Mouse (Mus musculus): ENCODE data around the gene Lcp1.

The Lcp1 gene

GRCm38 (mm10) chr14:75182831-75183230 lies 51.9 kb downstream of the Lcp1 start:
- no peak for DNase-seq (ENCODE audit: low read depth, low spot score)
- no peaks in the 10 kb centered on the region for H3K27me3 ChIP-seq (ENCODE audit: control insufficient read depth, insufficient read depth, low read length, poor library complexity, severe bottlenecking)
- H3K36me3 ChIP-seq (ENCODE audit: control insufficient read depth, insufficient read depth, low read length, poor library complexity, severe bottlenecking), result no peaks in the 10 kb centered on the region; the same call in none of the 2 replicates

GRCm38 (mm10) chr14:75184069-75184790 lies 53.3 kb downstream of the Lcp1 start:
- no peaks in the 10 kb centered on the region for H3K27me3 ChIP-seq (ENCODE audit: control insufficient read depth, insufficient read depth, low read length, poor library complexity, severe bottlenecking)
- no peak for DNase-seq (ENCODE audit: low read depth, low spot score)
- no peaks in the 10 kb centered on the region; the same call in none of the 2 replicates for H3K36me3 ChIP-seq (ENCODE audit: control insufficient read depth, insufficient read depth, low read length, poor library complexity, severe bottlenecking)

DNA sequence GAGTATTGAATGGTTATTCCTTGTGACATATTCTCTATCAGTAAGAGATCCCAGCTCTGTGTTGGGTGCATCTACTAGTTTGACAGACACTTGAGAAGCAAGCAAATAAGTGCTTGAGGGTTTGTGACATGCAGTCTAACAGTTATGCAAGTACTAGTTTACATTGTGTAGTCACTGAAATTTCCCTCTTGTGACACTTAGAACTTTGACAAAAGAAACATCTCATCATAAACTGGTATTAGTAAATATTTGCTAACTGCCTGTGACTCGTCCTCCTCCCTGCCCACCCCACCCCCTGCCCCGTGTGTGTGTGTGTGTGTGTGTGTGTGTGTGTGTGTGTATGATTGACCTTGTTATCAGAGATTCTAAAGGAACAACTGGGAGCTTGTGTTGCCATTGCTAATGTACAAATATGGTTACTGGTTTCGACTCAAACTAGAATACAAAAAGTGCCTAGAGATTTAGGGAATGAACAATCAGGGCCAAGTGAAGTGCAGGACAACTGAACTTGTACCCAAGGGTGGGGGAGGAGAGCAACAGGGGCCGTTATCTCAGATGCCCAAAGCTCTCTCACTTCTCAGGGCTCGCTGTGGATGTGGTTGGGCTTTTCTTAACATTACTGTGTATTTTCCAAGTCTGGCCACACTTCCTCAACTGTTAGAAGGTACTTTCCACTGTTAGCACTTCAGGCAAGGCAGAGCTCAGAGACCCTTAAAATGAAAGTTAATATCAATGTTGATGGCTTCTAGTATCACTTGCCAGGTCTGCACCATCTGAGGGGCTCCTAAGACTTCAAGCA lies 55.1 kb downstream of the Lcp1 start:
- H3K27me3 ChIP-seq (ENCODE audit: control insufficient read depth, insufficient read depth, low read length, poor library complexity, severe bottlenecking), result no peaks in the 10 kb centered on the region
- peak; percentile 63 for DNase-seq (ENCODE audit: low read depth, low spot score)
- no peaks in the 10 kb centered on the region; the same call in none of the 2 replicates for H3K36me3 ChIP-seq (ENCODE audit: control insufficient read depth, insufficient read depth, low read length, poor library complexity, severe bottlenecking)

DNA sequence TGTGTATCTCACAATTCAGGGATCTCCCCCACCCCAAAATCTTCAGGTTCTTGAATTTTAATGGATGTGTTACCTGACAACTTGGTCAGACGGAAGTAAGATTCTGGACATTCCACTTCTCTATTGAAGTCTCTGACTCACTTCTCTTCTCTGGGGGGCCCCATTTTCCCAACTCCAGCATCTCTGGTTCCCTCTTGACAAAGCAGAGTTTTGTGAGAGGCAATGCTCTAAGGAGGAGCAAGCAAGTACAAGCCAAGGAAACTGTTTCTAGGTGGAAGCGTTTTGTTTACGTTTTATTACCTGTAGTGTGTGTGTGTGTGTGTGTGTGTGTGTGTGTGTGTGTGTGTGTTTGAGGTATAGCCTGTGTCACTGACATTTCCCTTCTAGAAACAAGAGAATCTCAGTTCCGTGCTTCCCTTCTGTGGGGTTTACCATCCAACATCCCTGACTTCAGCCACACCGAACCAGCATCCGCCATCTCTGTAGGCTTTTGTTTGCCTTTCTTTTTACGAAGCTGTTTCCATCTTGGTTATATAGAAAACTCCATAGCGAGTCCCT lies 56.0 kb downstream of the Lcp1 start:
- Histone ChIP-seq H3K27me3 (ENCODE audit: control insufficient read depth, insufficient read depth, low read length, poor library complexity, severe bottlenecking) (no peaks in the 10 kb centered on the region), H3K36me3 (ENCODE audit: control insufficient read depth, insufficient read depth, low read length, poor library complexity, severe bottlenecking) (no peaks in the 10 kb centered on the region; the same call in none of the 2 replicates)
- no peak for DNase-seq (ENCODE audit: low read depth, low spot score)

- Histone ChIP-seq H3K36me3 (ENCODE audit: control insufficient read depth, insufficient read depth, low read length, poor library complexity, severe bottlenecking) (peaks cover 3% of the 10 kb centered on the region), H3K27me3 (ENCODE audit: control insufficient read depth, insufficient read depth, low read length, poor library complexity, severe bottlenecking) (no peaks in the 10 kb centered on the region)
- DNase-seq (ENCODE audit: low read depth, low spot score), result no peak
Measured at GRCm38 (mm10) chr14:75188521-75188920, 57.6 kb downstream of the Lcp1 start.

DNA sequence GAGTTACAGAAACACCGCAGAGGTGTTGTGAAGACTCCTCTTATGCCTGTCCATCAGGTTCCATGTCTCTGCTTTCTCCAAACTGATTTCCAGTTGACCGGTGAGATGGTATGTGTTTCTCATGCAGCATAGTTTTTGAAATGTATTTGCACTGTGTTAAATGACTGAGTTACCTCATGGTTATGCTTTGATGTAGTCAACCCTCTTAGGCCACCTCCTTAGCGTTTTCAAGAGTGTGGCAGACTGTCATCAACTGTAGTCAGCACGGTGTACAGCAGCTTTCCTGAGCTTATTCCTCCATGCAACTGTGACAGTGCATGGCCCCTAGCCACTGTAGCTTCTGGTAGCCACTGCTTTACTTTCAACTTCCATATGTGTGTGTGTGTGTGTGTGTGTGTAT lies 58.1 kb downstream of the Lcp1 start:
- no peak for DNase-seq (ENCODE audit: low read depth, low spot score)
- Histone ChIP-seq H3K36me3 (ENCODE audit: control insufficient read depth, insufficient read depth, low read length, poor library complexity, severe bottlenecking) (peaks cover 3% of the 10 kb centered on the region), H3K27me3 (ENCODE audit: control insufficient read depth, insufficient read depth, low read length, poor library complexity, severe bottlenecking) (no peaks in the 10 kb centered on the region)

GRCm38 (mm10) chr14:75190683-75191082 lies 59.8 kb downstream of the Lcp1 start:
- no peak for DNase-seq (ENCODE audit: low read depth, low spot score)
- peaks cover 3% of the 10 kb centered on the region for H3K36me3 ChIP-seq (ENCODE audit: control insufficient read depth, insufficient read depth, low read length, poor library complexity, severe bottlenecking)
- H3K27me3 ChIP-seq (ENCODE audit: control insufficient read depth, insufficient read depth, low read length, poor library complexity, severe bottlenecking), result no peaks in the 10 kb centered on the region

- no peak for DNase-seq (ENCODE audit: low read depth, low spot score)
- peaks cover 3% of the 10 kb centered on the region for H3K36me3 ChIP-seq (ENCODE audit: control insufficient read depth, insufficient read depth, low read length, poor library complexity, severe bottlenecking)
- no peaks in the 10 kb centered on the region for H3K27me3 ChIP-seq (ENCODE audit: control insufficient read depth, insufficient read depth, low read length, poor library complexity, severe bottlenecking)
Measured at GRCm38 (mm10) chr14:75192427-75192826, 61.5 kb downstream of the Lcp1 start.

- peaks cover 3% of the 10 kb centered on the region for H3K36me3 ChIP-seq (ENCODE audit: control insufficient read depth, insufficient read depth, low read length, poor library complexity, severe bottlenecking)
- H3K27me3 ChIP-seq (ENCODE audit: control insufficient read depth, insufficient read depth, low read length, poor library complexity, severe bottlenecking), result no peaks in the 10 kb centered on the region
- no peak for DNase-seq (ENCODE audit: low read depth, low spot score)
Measured at GRCm38 (mm10) chr14:75192858-75193257, 62.0 kb downstream of the Lcp1 start.

DNA sequence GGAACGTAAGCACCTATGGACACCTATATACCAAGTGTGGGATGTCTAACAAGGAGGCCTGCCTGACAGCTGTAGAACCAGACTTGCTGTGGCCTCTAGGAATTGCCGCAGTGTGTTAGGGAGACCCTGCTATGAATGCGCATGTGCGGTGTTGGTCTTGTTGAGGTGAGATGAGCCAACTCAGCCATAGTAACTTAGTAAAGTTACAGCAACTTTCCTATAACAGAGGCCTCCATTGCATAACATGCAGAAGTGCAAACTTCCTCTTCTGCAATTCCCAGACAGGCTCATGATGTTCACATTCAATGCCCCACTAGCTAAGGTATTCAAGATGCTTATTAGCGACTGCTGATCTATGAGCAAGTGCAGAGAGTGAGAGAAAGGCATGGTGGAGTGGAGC lies 64.6 kb downstream of the Lcp1 start:
- Histone ChIP-seq H3K36me3 (ENCODE audit: control insufficient read depth, insufficient read depth, low read length, poor library complexity, severe bottlenecking) (peaks cover 12% of the 10 kb centered on the region), H3K27me3 (ENCODE audit: control insufficient read depth, insufficient read depth, low read length, poor library complexity, severe bottlenecking) (no peaks in the 10 kb centered on the region)
- DNase-seq (ENCODE audit: low read depth, low spot score), result peak; percentile 54

- peaks cover 14% of the 10 kb centered on the region for H3K36me3 ChIP-seq (ENCODE audit: control insufficient read depth, insufficient read depth, low read length, poor library complexity, severe bottlenecking)
- peak; percentile 86 for DNase-seq (ENCODE audit: low read depth, low spot score)
- H3K27me3 ChIP-seq (ENCODE audit: control insufficient read depth, insufficient read depth, low read length, poor library complexity, severe bottlenecking), result no peaks in the 10 kb centered on the region
Measured at GRCm38 (mm10) chr14:75197027-75197426, 66.1 kb downstream of the Lcp1 start.

DNA sequence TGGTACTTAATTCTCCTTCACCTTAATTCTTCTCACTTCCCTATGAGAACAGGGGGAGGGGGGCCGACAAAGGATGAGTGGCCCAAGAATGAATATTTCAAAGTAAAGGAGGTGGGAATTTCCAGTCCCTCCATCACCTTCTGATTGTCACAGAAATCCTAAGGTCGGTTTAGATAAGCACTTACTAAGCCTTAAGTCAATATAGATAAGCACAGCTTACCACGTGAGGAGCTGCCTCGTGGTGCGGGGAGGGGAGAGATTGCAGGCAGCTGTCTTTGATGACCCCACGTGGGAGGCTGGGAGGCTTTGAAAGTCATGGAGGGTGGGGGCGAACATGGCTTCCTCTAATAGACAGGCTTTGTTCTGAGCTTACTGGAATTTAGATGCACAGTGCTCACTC lies 66.8 kb downstream of the Lcp1 start:
- no peak for DNase-seq (ENCODE audit: low read depth, low spot score)

DNA sequence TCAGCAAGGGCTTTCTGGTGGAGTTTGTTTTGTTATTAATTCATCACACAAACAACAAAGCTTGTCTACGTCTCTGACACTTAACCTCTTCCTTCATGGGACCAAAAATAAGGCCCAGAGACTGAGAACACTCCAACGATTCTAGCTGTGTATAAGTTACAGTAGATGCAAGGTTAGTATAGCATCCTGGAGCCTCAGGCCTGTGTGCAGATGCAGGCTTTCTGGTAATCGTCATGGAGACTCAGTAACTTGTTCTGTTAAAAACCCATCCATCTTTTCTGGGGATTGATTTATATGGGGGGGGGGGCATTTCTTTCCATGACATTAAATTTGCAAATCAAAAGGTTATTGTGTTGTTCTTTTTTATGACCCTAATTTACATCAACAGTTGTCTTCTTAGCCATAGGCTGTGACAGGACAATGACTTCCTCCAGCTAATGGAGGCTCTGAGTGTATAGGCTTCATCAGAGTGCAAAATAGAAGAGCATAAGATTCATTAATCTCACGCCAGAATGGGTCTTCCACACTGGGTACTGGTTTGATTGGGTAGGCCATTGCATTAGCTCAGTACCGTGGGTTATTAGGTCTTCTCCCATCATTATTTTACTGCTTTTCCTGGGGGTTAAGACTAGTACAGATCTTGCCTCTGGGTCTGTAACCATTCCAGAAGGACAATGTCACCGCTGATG lies 74.6 kb downstream of the Lcp1 start:
- H3K27me3 ChIP-seq (ENCODE audit: control insufficient read depth, insufficient read depth, low read length, poor library complexity, severe bottlenecking), result no peaks in the 10 kb centered on the region

More for the DNA sequence above, 66.8 kb downstream of the Lcp1 start:
- Histone ChIP-seq H3K36me3 (ENCODE audit: control insufficient read depth, insufficient read depth, low read length, poor library complexity, severe bottlenecking) (peaks cover 16% of the 10 kb centered on the region), H3K27me3 (ENCODE audit: control insufficient read depth, insufficient read depth, low read length, poor library complexity, severe bottlenecking) (no peaks in the 10 kb centered on the region)

GRCm38 (mm10) chr14:75206307-75206706 lies 75.4 kb downstream of the Lcp1 start:
- Histone ChIP-seq H3K36me3 (ENCODE audit: control insufficient read depth, insufficient read depth, low read length, poor library complexity, severe bottlenecking) (peaks cover 59% of the 10 kb centered on the region), H3K27me3 (ENCODE audit: control insufficient read depth, insufficient read depth, low read length, poor library complexity, severe bottlenecking) (no peaks in the 10 kb centered on the region)
- no peak for DNase-seq (ENCODE audit: low read depth, low spot score)

More for the DNA sequence above, 74.6 kb downstream of the Lcp1 start:
- peaks cover 57% of the 10 kb centered on the region for H3K36me3 ChIP-seq (ENCODE audit: control insufficient read depth, insufficient read depth, low read length, poor library complexity, severe bottlenecking)
- DNase-seq (ENCODE audit: low read depth, low spot score), result no peak
